8 mouse cellular contexts compared by ENCODE assay signal in the genomic region with DNA sequence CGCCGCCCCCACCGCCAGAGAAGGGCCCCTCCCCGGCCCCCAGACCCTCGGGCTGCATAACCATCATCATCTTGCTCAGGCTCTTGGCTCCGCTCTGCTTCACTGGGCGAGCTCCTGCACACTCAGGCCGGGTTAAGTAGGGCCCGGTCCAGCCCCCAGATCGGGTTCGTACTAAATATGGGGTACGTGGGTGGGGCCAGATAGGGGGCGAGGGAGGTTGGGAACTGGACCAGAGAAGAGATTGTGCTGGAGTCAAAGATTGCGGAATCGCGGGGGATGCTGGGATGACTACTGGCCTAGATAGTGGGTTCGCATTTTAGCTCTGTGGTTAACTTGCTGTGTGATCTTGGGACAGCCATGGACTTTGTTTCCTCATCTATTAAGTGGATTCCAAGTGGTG. TPM values are rescaled to one million over a fixed set of nuclear protein-coding genes. Genes with fewer than 3 reads are reported as not detected.
DNase-seq lines count a peak whose midpoint lies in the region; ATAC-seq lines count a peak whose summit lies in the region.

A gene (minus strand): TSS at position 125 of the 400 bp plus-strand sequence.

- peaks cover 7% of the 10 kb centered on the region for H3K4me1 ChIP-seq in intestine, embryonic 15.5 days (replicated peaks)

- intact Hi-C loops in gastrocnemius, postnatal 36 days (cut with DNase I): no loop called here
- intact Hi-C loops in left cerebral cortex, postnatal 25 days (cut with DNase I): no loop called here

- H3K9ac ChIP-seq in intestine, embryonic 15.5 days: peak within 1 kb of the TSS; percentile 93

- peak; percentile 29 for ATAC-seq in intestine, embryonic 15.5 days

- H3K27ac ChIP-seq in intestine, embryonic 15.5 days: peak within 1 kb of the TSS; percentile 44

- peak within 1 kb of the TSS; percentile 99 for H3K4me3 ChIP-seq in intestine, embryonic 15.5 days (replicated peaks)

- 3% methylated on average over 17 of the region's 17 CpGs for WGBS in intestine, embryonic 15.5 days

- H3K36me3 ChIP-seq in intestine, embryonic 15.5 days: no peaks in the 10 kb centered on the region

- DNase-seq in thymus, postnatal 0 days (ENCODE audit: low spot score): no peak
- no peak for DNase-seq in thymus, postnatal 10 days (ENCODE audit: low spot score in 2 of 2)
- DNase-seq in gastrocnemius, postnatal 36 days: peak; percentile 61 to 66
- DNase-seq in lung, adult 18-20 months: peak; percentile 30 to 51
- DNase-seq in ovary, postnatal 36 days (ENCODE audit: low spot score): peak; percentile 28
- DNase-seq in left cerebral cortex, adult 11 months (ENCODE audit: low spot score): no peak
- no peak for DNase-seq in left cerebral cortex, postnatal 25 days (ENCODE audit: low spot score in 2 of 2)

- H3K9me3 ChIP-seq in intestine, embryonic 15.5 days: no peaks in the 10 kb centered on the region

- peak within 1 kb of the TSS; percentile 97 for H3K4me2 ChIP-seq in intestine, embryonic 15.5 days (replicated peaks)

- H3K27me3 ChIP-seq in intestine, embryonic 15.5 days (replicated peaks): no peaks in the 10 kb centered on the region; the same call in 1 of the 2 replicates

RNA-seq across cellular contexts. Expression of the gene that starts here (rescaled TPM):
- 21.4 and 26.6 TPM in 2 replicates for polyA plus RNA-seq in thymus, postnatal 0 days (2015; fragmentation: Nextera tagmentation; extraction: Ambion mirVana)
- total RNA-seq in gastrocnemius, postnatal 36 days (2021): 1,000 to 10,000 TPM; 8,494 to 8,724 TPM
- polyA plus RNA-seq in intestine, embryonic 15.5 days (2015; fragmentation: Nextera tagmentation; extraction: Ambion mirVana): 1.2 and 1.7 TPM in 2 replicates
- total RNA-seq in left cerebral cortex, postnatal 25 days (2021): 1 to 10 TPM; 1.1 to 1.9 TPM

Comparison
In these comparisons a context has a peak if more than half of its experiments do, and no peak if none do; other contexts are left out.
1. RNA of the gene that starts here (total RNA-seq): 8,494 to 8,724 TPM in gastrocnemius, postnatal 36 days; 1.1 to 1.9 TPM in left cerebral cortex, postnatal 25 days; every median in the first group is over 1,000 times any median in the second.
2. DNase-seq: peak in gastrocnemius, postnatal 36 days (2 of 2), lung, adult 18-20 months (2 of 2) and ovary, postnatal 36 days (single experiment); none in thymus, postnatal 0 days (single experiment), thymus, postnatal 10 days (0 of 2), left cerebral cortex, adult 11 months (single experiment) and left cerebral cortex, postnatal 25 days (0 of 2).